Mouse (Mus musculus): ENCODE measurements around the gene Rnase2a. TPM values are rescaled to one million over a fixed set of nuclear protein-coding genes. Genes with fewer than 3 reads are reported as not detected.
"Not testable (repeated sequence)": the region's sequence is repeated elsewhere in the genome, so short reads cannot be mapped to it uniquely, and the experiment has no call there.

The Rnase2a gene
- polyA plus RNA-seq, 1 experiment from 2014 or later = not detected

GRCm38 (mm10) chr14:51237488-51237887 lies 18.4 kb downstream of the Rnase2a start:
- not testable (repeated sequence) for H3K27me3 ChIP-seq; H3K9me3 ChIP-seq; ATAC-seq (ENCODE audit: insufficient number of reproducible peaks, insufficient read depth, low FRiP score, low TSS enrichment, low read depth); H3K27ac ChIP-seq; H3K36me3 ChIP-seq; H3K4me1 ChIP-seq; H3K4me3 ChIP-seq; H3K4me2 ChIP-seq; H3K9ac ChIP-seq
- 84% methylated on average over 1 of the region's 1 CpGs for WGBS

GRCm38 (mm10) chr14:51229657-51230056 lies 26.3 kb downstream of the Rnase2a start:
- not testable (repeated sequence) for H3K9ac ChIP-seq; H3K36me3 ChIP-seq; H3K4me2 ChIP-seq; H3K27ac ChIP-seq; ATAC-seq (ENCODE audit: insufficient number of reproducible peaks, insufficient read depth, low FRiP score, low TSS enrichment, low read depth); H3K27me3 ChIP-seq; H3K4me3 ChIP-seq; H3K9me3 ChIP-seq; H3K4me1 ChIP-seq
- WGBS = 53% methylated on average over 4 of the region's 4 CpGs

- ATAC-seq (ENCODE audit: insufficient number of reproducible peaks, insufficient read depth, low FRiP score, low TSS enrichment, low read depth); H3K4me1 ChIP-seq; H3K36me3 ChIP-seq; H3K4me3 ChIP-seq; H3K4me2 ChIP-seq; H3K27me3 ChIP-seq; H3K9me3 ChIP-seq; H3K27ac ChIP-seq; H3K9ac ChIP-seq: not testable (repeated sequence)
- 77% methylated on average over 3 of the region's 3 CpGs for whole genome bisulfite sequencing
Observed at GRCm38 (mm10) chr14:51220075-51220474, 35.8 kb downstream of the Rnase2a start.

Other genes starting within 250 kb of the Rnase2a start
- 0.18 and 0.29 TPM in 2 replicates for gene Rnase10, start 248.4 kb downstream of the Rnase2a start, polyA plus RNA-seq (2015; fragmentation: Nextera tagmentation; extraction: Ambion mirVana)
- not detected in 2 replicates for gene Rnase9, start 214.2 kb downstream of the Rnase2a start, polyA plus RNA-seq (2015; fragmentation: Nextera tagmentation; extraction: Ambion mirVana)
- not detected in 2 replicates for gene Rnase11, start 205.9 kb downstream of the Rnase2a start, polyA plus RNA-seq (2015; fragmentation: Nextera tagmentation; extraction: Ambion mirVana)
- not detected in 2 replicates for gene Rnase12, start 198.5 kb downstream of the Rnase2a start, polyA plus RNA-seq (2015; fragmentation: Nextera tagmentation; extraction: Ambion mirVana)
- gene Olfr750, start 181.7 kb downstream of the Rnase2a start, polyA plus RNA-seq (2015; fragmentation: Nextera tagmentation; extraction: Ambion mirVana) = not detected in 2 replicates
- gene Rnase4, start 165.0 kb downstream of the Rnase2a start, polyA plus RNA-seq (2015; fragmentation: Nextera tagmentation; extraction: Ambion mirVana) = 27.4 and 27.6 TPM in 2 replicates
- 4.6 and 5.7 TPM in 2 replicates for gene Ang, start 165.0 kb downstream of the Rnase2a start, polyA plus RNA-seq (2015; fragmentation: Nextera tagmentation; extraction: Ambion mirVana)
- not detected in 2 replicates for gene Eddm3b, start 141.7 kb downstream of the Rnase2a start, polyA plus RNA-seq (2015; fragmentation: Nextera tagmentation; extraction: Ambion mirVana)
- gene Rnase6, start 132.2 kb downstream of the Rnase2a start, polyA plus RNA-seq (2015; fragmentation: Nextera tagmentation; extraction: Ambion mirVana) = 0.50 and 0.56 TPM in 2 replicates
- 0.28 TPM in 1 of 2 replicates, not detected in the other for gene Rnase1, start 109.3 kb downstream of the Rnase2a start, polyA plus RNA-seq (2015; fragmentation: Nextera tagmentation; extraction: Ambion mirVana)
- not detected in 2 replicates for gene Rnase2b, start 93.9 kb downstream of the Rnase2a start, polyA plus RNA-seq (2015; fragmentation: Nextera tagmentation; extraction: Ambion mirVana)
- gene Ang2, start 57.0 kb downstream of the Rnase2a start, polyA plus RNA-seq (2015; fragmentation: Nextera tagmentation; extraction: Ambion mirVana) = not detected in 2 replicates
- gene Ear14, start 52.7 kb downstream of the Rnase2a start, polyA plus RNA-seq (2015; fragmentation: Nextera tagmentation; extraction: Ambion mirVana) = not detected in 2 replicates
- gene Gm7247, start 105.6 kb upstream of the Rnase2a start, polyA plus RNA-seq (2015; fragmentation: Nextera tagmentation; extraction: Ambion mirVana) = not detected in 2 replicates
- not detected in 2 replicates for gene Vmn2r88, start 154.7 kb upstream of the Rnase2a start, polyA plus RNA-seq (2015; fragmentation: Nextera tagmentation; extraction: Ambion mirVana)
- gene Vmn2r89, start 195.7 kb upstream of the Rnase2a start, polyA plus RNA-seq (2015; fragmentation: Nextera tagmentation; extraction: Ambion mirVana) = not detected in 2 replicates

Measured in embryonic facial prominence, embryonic 13.5 days (tissue).